Mouse (Mus musculus) thymus, postnatal 10 days (tissue): Measurements from ENCODE around the gene Limk1.
"Not testable (repeated sequence)": the region's sequence is repeated elsewhere in the genome, so short reads cannot be mapped to it uniquely, and the experiment has no call there.

Experiments used
- DNase-seq, 2 experiments: peaks; one replicate each; pipeline ENCODE4 v3.0.0; 2021; ENCODE audit warnings: low spot score in 2 of 2

Gene Limk1

GRCm38 (mm10) chr5:134677491-134677890, 10.9 kb downstream of the Limk1 start:
- DNase-seq: no peak

DNA sequence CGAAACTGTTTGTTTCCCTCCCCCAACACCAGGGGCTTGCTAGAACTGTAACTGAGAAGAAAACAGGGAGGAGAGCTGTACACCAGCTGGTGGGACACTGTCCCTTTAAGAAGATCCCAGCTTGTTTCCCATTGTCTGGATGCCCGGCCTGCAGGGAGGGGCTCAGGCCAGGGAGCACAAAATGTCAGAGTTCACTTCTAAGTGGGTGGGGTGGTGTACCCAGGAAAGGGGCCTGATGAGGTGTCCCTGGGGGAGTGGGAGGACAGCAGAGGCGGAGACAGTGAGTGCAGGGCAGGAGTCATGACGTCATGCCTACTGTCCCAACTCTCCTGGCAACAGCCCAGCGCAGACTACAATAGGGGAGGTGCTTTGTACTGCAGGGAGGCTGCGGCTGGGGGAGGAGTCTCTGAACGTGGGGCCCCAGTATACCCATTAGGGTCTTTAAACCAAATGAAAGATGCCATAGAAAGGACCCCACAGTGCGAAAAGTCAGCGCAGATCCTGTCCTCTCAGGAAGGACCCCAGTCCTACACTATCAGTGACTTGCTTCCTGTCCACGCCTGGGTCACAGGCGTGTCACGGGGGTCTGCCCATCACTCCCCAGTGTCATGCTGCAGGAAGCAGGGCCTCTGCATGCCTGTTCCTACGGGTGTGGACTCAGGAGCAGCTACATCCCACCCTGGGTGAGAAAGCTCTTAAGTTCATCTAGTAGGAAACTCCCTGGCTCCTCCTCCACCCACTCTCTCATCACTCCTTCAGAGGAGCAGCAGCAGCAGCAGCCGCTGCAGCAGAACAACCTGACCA, 12.2 kb downstream of the Limk1 start:
- peak; percentile 38 to 39 for DNase-seq

GRCm38 (mm10) chr5:134674977-134675376, 13.4 kb downstream of the Limk1 start:
- no peak for DNase-seq

DNA sequence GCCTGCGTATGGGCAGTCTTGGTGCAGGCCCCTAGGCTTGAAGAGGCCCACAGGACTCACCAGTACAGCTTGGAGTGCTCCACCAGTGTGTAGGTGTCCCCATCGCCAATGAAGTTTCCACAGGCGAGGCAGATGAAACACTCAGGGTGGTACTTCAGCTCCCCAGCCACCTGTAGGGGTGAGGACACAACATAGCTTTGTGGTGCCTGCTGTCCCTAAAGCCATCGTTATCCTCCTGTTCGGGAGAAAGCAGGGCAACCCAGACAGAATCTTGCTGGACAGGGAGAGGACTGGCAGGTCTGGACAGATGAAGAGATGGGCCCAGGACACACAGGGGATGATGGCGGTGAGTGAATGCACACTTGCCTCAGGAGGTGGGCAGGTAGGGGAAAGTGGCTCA, 15.8 kb downstream of the Limk1 start:
- no peak for DNase-seq

GRCm38 (mm10) chr5:134672198-134672516, 16.2 kb downstream of the Limk1 start:
- DNase-seq: no peak

- DNase-seq: no peak
Measured at GRCm38 (mm10) chr5:134671335-134672197, 16.8 kb downstream of the Limk1 start.

DNA sequence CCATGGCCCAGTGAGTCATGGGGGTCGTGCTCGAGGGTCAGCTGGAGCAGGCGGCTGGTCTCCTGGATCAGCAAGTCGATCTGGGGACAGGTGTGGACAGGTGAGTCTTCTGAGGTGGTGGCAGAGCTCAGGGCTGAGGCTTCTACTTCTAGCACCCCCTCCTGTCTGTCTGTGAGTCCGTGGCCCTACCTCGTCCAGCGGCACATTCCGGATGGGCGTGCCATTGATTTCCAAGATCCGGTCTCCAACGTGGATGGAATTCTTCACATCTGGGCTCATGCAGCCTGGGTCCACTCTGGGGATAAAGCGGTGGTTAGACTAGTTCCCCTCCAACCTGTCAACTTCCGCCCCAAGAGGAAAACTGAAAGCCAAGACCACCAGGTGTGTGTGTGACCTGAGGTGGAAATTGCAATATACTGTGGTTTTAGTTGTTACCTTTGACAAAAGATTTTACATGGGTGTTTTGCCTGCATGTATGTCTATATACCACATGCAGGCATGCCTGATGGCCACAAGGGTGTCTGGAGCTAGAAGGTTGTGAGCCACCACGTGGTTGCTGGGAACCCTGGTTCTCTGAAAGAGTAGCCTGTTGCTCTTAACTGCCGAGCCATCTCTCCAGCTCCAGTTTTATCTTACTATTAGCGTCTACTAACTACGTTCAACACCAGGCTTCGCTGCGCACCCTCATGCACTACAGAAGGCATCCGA, 19.2 kb downstream of the Limk1 start:
- DNase-seq: no peak

- no peak for DNase-seq
Measured at GRCm38 (mm10) chr5:134668495-134668894, 19.9 kb downstream of the Limk1 start.

- DNase-seq: no peak
Measured at GRCm38 (mm10) chr5:134656708-134657107, 31.7 kb downstream of the Limk1 start.

DNA sequence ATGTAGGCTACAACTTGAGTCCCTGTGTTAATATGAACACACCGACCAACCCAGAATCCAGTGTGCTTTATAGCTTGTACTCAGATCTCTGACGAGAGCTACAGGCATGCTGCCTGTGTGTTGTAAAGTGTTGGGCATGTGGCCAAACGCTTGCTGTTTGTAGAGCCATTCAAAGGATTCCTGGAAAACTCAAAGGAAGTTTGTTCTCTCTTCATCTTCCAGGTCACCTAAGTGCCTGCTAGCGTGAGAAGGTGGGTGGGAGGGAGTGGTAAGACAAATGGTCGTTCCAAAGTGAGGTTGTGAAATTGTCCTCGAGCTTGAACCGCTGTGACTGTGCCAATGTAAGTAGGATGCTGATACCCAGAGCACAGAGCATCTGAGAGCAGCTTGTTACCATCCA, 36.4 kb downstream of the Limk1 start:
- DNase-seq: no peak

- DNase-seq: peak; percentile 45 to 69
Measured at GRCm38 (mm10) chr5:134650926-134651325, 37.5 kb downstream of the Limk1 start.

DNA sequence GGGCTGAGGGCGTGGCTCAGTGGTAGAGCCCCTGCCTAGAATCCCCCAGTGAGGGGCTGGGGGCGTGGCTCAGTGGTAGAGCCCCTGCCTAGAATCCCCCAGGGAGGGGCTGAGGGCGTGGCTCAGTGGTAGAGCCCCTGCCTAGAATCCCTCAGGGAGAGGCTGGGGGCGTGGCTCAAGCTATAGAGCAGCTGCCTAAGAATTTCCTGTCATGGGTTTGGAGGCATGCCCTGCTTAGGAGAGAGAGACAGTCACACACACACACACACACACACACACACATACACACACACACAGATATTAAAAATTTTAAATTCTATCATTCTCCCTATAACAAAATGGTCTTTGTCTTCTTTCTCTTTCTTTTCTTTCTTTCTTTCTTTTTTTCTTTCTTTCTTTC, 39.4 kb downstream of the Limk1 start:
- not testable (repeated sequence) for DNase-seq

- DNase-seq: no peak
Measured at GRCm38 (mm10) chr5:134647394-134647793, 41.0 kb downstream of the Limk1 start.

GRCm38 (mm10) chr5:134646461-134646860, 41.9 kb downstream of the Limk1 start:
- DNase-seq: no peak

DNA sequence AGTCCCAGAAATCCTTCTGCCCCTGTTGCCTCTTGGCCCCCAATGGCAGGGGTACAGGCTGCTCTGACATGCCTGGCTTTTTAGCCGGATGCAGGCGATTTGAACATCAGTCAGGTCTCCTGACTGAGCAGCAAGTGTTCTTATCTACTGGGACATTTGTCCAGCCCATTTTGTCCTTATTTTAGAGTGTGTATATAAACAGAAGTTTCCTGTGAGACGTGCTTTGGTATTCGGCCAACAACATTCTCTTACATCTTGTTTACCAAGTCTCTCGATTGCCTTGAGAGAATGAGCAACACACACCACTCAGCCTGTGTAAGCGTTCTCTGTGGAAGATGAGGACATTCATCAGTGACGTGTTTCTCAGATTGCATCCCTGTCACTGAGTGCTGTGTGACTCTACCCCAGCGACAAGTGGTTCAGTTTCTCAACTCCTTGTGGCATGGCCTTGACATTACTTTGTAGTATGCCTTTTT, 43.7 kb downstream of the Limk1 start:
- no peak for DNase-seq

GRCm38 (mm10) chr5:134644121-134644520, 44.3 kb downstream of the Limk1 start:
- no peak for DNase-seq

GRCm38 (mm10) chr5:134640371-134640770, 48.0 kb downstream of the Limk1 start:
- no peak for DNase-seq

GRCm38 (mm10) chr5:134639269-134639682, 49.1 kb downstream of the Limk1 start, which contains the start of gene Eif4h:
Gene Eif4h, minus strand, starts transcription at chr5:134639490.
- peak; percentile 93 to 96 for DNase-seq

DNA sequence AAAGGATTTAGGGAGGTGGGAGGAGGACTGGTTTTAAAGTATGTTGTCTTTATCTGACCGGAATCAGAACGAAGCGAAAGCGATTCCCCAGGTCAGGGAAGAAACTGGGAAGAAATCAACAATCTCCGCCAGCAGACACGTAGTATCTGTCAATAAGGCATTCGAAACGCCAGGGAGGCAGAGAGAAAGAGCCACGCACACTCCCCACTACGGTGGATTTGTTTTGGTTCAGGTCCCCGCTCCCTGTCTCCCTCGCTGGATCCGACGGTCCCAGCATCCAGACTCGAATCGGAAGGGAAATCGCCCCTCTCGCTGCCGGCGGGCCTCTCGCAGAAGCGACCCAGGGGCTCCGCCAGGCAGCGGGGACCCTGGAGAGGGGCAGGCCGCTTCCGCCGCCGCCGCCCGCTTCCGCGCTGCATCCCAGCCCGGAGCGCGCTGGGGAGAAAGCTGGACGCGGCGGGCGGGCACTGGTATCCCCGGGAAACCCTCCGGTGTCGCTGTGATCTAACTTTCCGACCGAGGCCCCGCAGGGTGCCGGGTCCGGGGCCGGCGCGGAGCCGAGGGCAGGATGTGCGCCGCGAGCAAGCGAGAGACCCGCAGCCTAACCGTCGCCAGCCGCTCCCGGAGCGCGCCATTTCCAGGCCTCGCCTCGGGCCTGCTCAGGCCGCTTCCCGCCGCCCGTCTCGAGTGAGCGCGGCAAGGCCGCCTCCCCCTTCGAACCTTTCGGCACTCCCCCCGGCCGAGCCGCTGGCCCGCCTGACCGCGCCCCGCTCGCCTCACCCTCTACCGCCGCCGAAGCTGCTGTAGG, 49.7 kb downstream of the Limk1 start:
- DNase-seq: peak in 1 of 2 experiments; percentile 59

DNA sequence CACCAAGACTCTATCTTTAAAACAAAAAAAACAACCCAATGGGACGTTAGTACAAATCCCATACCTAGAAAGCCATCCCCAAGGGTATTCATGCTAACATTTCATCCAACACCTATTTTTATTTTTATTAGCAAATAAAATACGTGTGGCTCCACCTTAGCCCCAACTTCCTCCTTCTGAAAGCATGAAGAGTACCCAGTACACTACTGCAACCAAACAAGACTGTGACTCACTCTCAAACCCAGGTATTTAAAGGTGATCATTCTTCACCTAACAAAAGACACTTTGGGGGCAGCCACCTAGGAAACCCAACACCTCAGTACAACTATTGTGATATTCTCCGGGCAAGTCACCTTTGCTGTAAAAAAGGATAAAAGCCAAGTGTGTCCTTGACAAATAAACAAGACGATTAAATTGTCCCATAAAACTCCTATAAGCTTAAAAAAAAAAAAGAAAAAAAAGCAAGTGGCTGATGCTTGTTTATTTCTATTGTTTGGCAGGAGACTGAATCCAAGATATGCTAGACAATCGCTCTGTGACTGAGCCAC, 50.5 kb downstream of the Limk1 start:
- no peak for DNase-seq

GRCm38 (mm10) chr5:134632841-134633240, 55.6 kb downstream of the Limk1 start:
- no peak for DNase-seq
